Mouse (Mus musculus): ENCODE results near the gene Mns1.

GRCm38 (mm10) chr9:72469851-72470250, 32.0 kb downstream of the Mns1 start:
- no peak for TF ChIP-seq CTCF (IDR thresholded peaks at IDR 0.05; ENCODE audit: borderline replicate concordance, insufficient read depth, low read length)
- TF ChIP-seq POLR2A (IDR thresholded peaks at IDR 0.05; ENCODE audit: low read depth, low read length) = no peak
